Mouse (Mus musculus) T-cell, adult 2 months (primary cell): ENCODE data around the gene Hoxd8.
A peak's percentile ranks its signal among the peaks of the same experiment; 100 is the strongest.

Experiments
- DNase-seq: peaks from one replicate; pipeline ENCODE4 v3.0.0; 2022; ENCODE audit warnings: low spot score

Gene Hoxd8

GRCm38 (mm10) chr2:74735851-74736687 lies 31.7 kb downstream of the Hoxd8 start:
- DNase-seq: no peak

- no peak for DNase-seq
These were observed 32.5 kb downstream of the Hoxd8 start for GRCm38 (mm10) chr2:74736688-74737577.

GRCm38 (mm10) chr2:74737578-74738070 lies 33.2 kb downstream of the Hoxd8 start:
- DNase-seq: no peak

- DNase-seq: no peak
These were observed 34.4 kb downstream of the Hoxd8 start for GRCm38 (mm10) chr2:74738623-74739475.

GRCm38 (mm10) chr2:74739476-74739800 lies 35.0 kb downstream of the Hoxd8 start:
- DNase-seq: no peak

GRCm38 (mm10) chr2:74739869-74740268 lies 35.5 kb downstream of the Hoxd8 start:
- no peak for DNase-seq

GRCm38 (mm10) chr2:74740311-74741091 lies 36.1 kb downstream of the Hoxd8 start:
- no peak for DNase-seq

- DNase-seq: no peak
These were observed 37.0 kb downstream of the Hoxd8 start for GRCm38 (mm10) chr2:74741252-74741978.

- no peak for DNase-seq
These were observed 37.5 kb downstream of the Hoxd8 start for GRCm38 (mm10) chr2:74741979-74742277.

GRCm38 (mm10) chr2:74745540-74746297 lies 41.3 kb downstream of the Hoxd8 start:
- DNase-seq: no peak

- no peak for DNase-seq
These were observed 42.0 kb downstream of the Hoxd8 start for GRCm38 (mm10) chr2:74746298-74746921.

- no peak for DNase-seq
These were observed 42.6 kb downstream of the Hoxd8 start for GRCm38 (mm10) chr2:74747006-74747405.

GRCm38 (mm10) chr2:74747661-74748141 lies 43.3 kb downstream of the Hoxd8 start:
- DNase-seq: no peak

- DNase-seq: no peak
These were observed 44.1 kb downstream of the Hoxd8 start for GRCm38 (mm10) chr2:74748436-74748995.

- peak; percentile 80 for DNase-seq
These were observed 45.1 kb downstream of the Hoxd8 start for GRCm38 (mm10) chr2:74749337-74750121.

GRCm38 (mm10) chr2:74750731-74751250 lies 46.4 kb downstream of the Hoxd8 start:
- no peak for DNase-seq

GRCm38 (mm10) chr2:74751861-74752260 lies 47.4 kb downstream of the Hoxd8 start:
- DNase-seq: no peak
